Mouse (Mus musculus) CH12.LX (cell line): ENCODE data around the gene 1600014C10Rik.

Experiments used
- BHLHE40 ChIP-seq: IDR thresholded peaks from 2 replicates; pipeline ENCODE4 v1.6.1; 2011; ENCODE audit warnings: mild to moderate bottlenecking, low read depth, low read length, improper control_type of control experiment
- CHD2 ChIP-seq: IDR thresholded peaks from 2 replicates; pipeline ENCODE4 v1.6.1; 2011; ENCODE audit warnings: low read length, improper control_type of control experiment
- CTCF ChIP-seq, 2 experiments: IDR thresholded peaks in 1 of 2; conservative IDR thresholded peaks in 1 of 2; 2 replicates each; pipeline ENCODE4 v1.5.1; 2011 to 2012; ENCODE audit warnings: low read depth in 2 of 2, low read length in 2 of 2, improper control_type of control experiment in 1 of 2, inconsistent platforms in 1 of 2, mild to moderate bottlenecking in 1 of 2, moderate library complexity in 1 of 2
- E2F4 ChIP-seq: IDR thresholded peaks from 2 replicates; pipeline ENCODE4 v1.6.1; 2011; ENCODE audit warnings: low read depth, low read length, improper control_type of control experiment; ENCODE audit not compliant: insufficient replicate concordance
- EP300 ChIP-seq: IDR thresholded peaks from 2 replicates; pipeline ENCODE4 v1.6.1; 2011; ENCODE audit warnings: low read length, improper control_type of control experiment
- ETS1 ChIP-seq: conservative IDR thresholded peaks from 2 replicates; pipeline ENCODE4 v1.6.1; 2012; ENCODE audit warnings: low read depth, mild to moderate bottlenecking, inconsistent platforms, low read length, improper control_type of control experiment, moderate library complexity
- GABPA ChIP-seq: IDR thresholded peaks from 2 replicates; pipeline ENCODE4 v1.6.1; 2012; ENCODE audit warnings: low read depth, low read length, improper control_type of control experiment, inconsistent platforms; ENCODE audit not compliant: insufficient replicate concordance
- MAX ChIP-seq: IDR thresholded peaks from 2 replicates; pipeline ENCODE4 v1.6.1; 2011; ENCODE audit warnings: low read length, improper control_type of control experiment
- POLR2A ChIP-seq: IDR thresholded peaks from 2 replicates; pipeline ENCODE4 v1.6.1; 2011; ENCODE audit warnings: low read depth, mild to moderate bottlenecking, improper control_type of control experiment, low read length
- SMC3 ChIP-seq: IDR thresholded peaks from 2 replicates; pipeline ENCODE4 v1.6.1; 2011; ENCODE audit warnings: low read depth, low read length, improper control_type of control experiment

DNA sequence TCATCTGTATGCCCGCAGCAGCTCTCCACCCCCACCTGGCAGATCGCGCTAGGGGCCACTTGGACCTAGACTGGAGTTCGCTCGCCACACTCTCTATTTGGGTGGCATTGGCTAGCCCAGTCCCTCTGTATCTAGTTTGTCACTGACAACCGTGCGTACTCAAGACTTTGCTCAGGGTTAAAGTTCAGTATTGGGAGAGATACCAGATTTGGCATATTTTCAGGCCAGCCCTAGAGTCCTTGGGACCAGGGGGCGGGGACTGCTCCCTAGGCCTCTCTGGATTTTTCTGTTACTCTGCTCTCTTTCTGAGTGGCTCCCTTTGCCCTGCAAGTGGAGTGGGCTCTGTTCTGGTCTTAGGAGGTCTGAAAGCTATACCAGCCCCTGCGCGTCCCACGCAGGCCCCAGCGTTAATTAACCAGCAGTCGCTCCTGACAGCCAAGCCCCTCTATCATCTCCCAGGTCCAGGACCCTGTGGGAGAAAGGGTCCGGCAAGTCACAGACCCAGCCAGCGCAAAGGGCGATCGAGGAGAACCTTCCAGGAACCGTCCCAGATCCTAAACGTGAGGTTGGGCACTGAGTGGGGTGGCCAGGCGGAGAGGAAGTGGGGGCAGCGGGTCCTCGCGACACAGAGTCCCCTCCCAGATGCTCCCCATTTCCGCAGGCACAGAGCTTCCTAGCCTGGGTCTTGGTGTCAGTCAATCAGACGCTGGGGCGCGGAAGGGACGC, at the start of gene 1600014C10Rik:
- TF ChIP-seq CHD2: no peak; the same call in 1 of the 2 replicates
- no peak for TF ChIP-seq CTCF (conservative IDR thresholded peaks at IDR 0.05 in 1 of 2, IDR thresholded peaks at IDR 0.05 in 1 of 2; ENCODE audit: low read depth in 2 of 2, low read length in 2 of 2)
- no peak for TF ChIP-seq GABPA
- TF ChIP-seq ETS1: no peak
- TF ChIP-seq MAX: no peak
- no peak for TF ChIP-seq E2F4
- TF ChIP-seq SMC3: no peak
- no peak for TF ChIP-seq EP300
- TF ChIP-seq POLR2A: no peak
- TF ChIP-seq BHLHE40: no peak
